Mouse (Mus musculus) mesoderm, embryonic 11.5 days (tissue): ENCODE results near the gene Cep295nl.
A peak's percentile ranks its signal among the peaks of the same experiment; 100 is the strongest.
"Not testable (repeated sequence)": the region's sequence is repeated elsewhere in the genome, so short reads cannot be mapped to it uniquely, and the experiment has no call there.

Experiments
- DNase-seq: peaks from one replicate; pipeline ENCODE4 v3.0.0-alpha.2; 2012; ENCODE audit warnings: low read depth, low spot score

The Cep295nl gene

GRCm38 (mm10) chr11:118342400-118342981, at the start of gene Cep295nl:
Cep295nl (minus strand) TSS chr11:118342500.
- peak; percentile 58 for DNase-seq

- not testable (repeated sequence) for DNase-seq
Measured at GRCm38 (mm10) chr11:118387816-118388215, 45.5 kb upstream of the Cep295nl start.

GRCm38 (mm10) chr11:118379251-118380009, 37.1 kb upstream of the Cep295nl start:
- DNase-seq = peak; percentile 80

- DNase-seq = no peak
Measured at GRCm38 (mm10) chr11:118378656-118379055, 36.4 kb upstream of the Cep295nl start.

- DNase-seq = not testable (repeated sequence)
Measured at GRCm38 (mm10) chr11:118376323-118376722, 34.0 kb upstream of the Cep295nl start.

GRCm38 (mm10) chr11:118375881-118376280, 33.6 kb upstream of the Cep295nl start:
- DNase-seq = peak; percentile 29

GRCm38 (mm10) chr11:118375461-118375860, 33.2 kb upstream of the Cep295nl start:
- DNase-seq = no peak

GRCm38 (mm10) chr11:118375006-118375405, 32.7 kb upstream of the Cep295nl start:
- DNase-seq = peak; percentile 49

- no peak for DNase-seq
Measured at GRCm38 (mm10) chr11:118374506-118374905, 32.2 kb upstream of the Cep295nl start.

GRCm38 (mm10) chr11:118372641-118373040, 30.3 kb upstream of the Cep295nl start:
- no peak for DNase-seq

- no peak for DNase-seq
Measured at GRCm38 (mm10) chr11:118371876-118372275, 29.6 kb upstream of the Cep295nl start.

- DNase-seq = no peak
Measured at GRCm38 (mm10) chr11:118369657-118370056, 27.4 kb upstream of the Cep295nl start.

- DNase-seq = no peak
Measured at GRCm38 (mm10) chr11:118369251-118369650, 27.0 kb upstream of the Cep295nl start.

- DNase-seq = peak; percentile 43
Measured at GRCm38 (mm10) chr11:118368330-118368729, 26.0 kb upstream of the Cep295nl start.

- DNase-seq = no peak
Measured at GRCm38 (mm10) chr11:118366559-118366958, 24.3 kb upstream of the Cep295nl start.

GRCm38 (mm10) chr11:118366108-118366507, 23.8 kb upstream of the Cep295nl start:
- no peak for DNase-seq

GRCm38 (mm10) chr11:118365171-118365570, 22.9 kb upstream of the Cep295nl start:
- DNase-seq = peak; percentile 71

GRCm38 (mm10) chr11:118364021-118364420, 21.7 kb upstream of the Cep295nl start:
- DNase-seq = no peak

- peak; percentile 66 for DNase-seq
Measured at GRCm38 (mm10) chr11:118362971-118363518, 20.7 kb upstream of the Cep295nl start.

GRCm38 (mm10) chr11:118362501-118362900, 20.2 kb upstream of the Cep295nl start:
- no peak for DNase-seq

- no peak for DNase-seq
Measured at GRCm38 (mm10) chr11:118360907-118361341, 18.6 kb upstream of the Cep295nl start.

GRCm38 (mm10) chr11:118360491-118360890, 18.2 kb upstream of the Cep295nl start:
- no peak for DNase-seq

GRCm38 (mm10) chr11:118355640-118356039, 13.3 kb upstream of the Cep295nl start, which contains the start of gene Timp2:
Timp2 (minus strand) TSS chr11:118355740.
- no peak for DNase-seq
